Mouse (Mus musculus): Measurements from ENCODE around the gene Olfr229.
"Not testable (repeated sequence)": the region's sequence is repeated elsewhere in the genome, so short reads cannot be mapped to it uniquely, and the experiment has no call there.

The Olfr229 gene

GRCm38 (mm10) chr9:39907036-39907435 lies at the start of gene Olfr229:
Gene Olfr229 (plus strand): TSS chr9:39907336.
- no peak for DNase-seq (ENCODE audit: low spot score in 2 of 2)

GRCm38 (mm10) chr9:39866122-39866521 lies 41.0 kb upstream of the Olfr229 start, which contains the start of gene Olfr972:
Gene Olfr972 (plus strand): TSS chr9:39866422.
- DNase-seq (ENCODE audit: low spot score in 2 of 2) = no peak

- not testable (repeated sequence) for DNase-seq (ENCODE audit: low spot score in 2 of 2)
Observed at GRCm38 (mm10) chr9:39871986-39872385, 35.1 kb upstream of the Olfr229 start.

GRCm38 (mm10) chr9:39877541-39878396 lies 29.4 kb upstream of the Olfr229 start:
- DNase-seq (ENCODE audit: low spot score in 2 of 2) = not testable (repeated sequence)

GRCm38 (mm10) chr9:39905106-39905505 lies 2.0 kb upstream of the Olfr229 start:
- no peak for DNase-seq (ENCODE audit: low spot score in 2 of 2)

GRCm38 (mm10) chr9:39909939-39910338 lies 2.8 kb downstream of the Olfr229 start:
- DNase-seq (ENCODE audit: low spot score in 2 of 2) = no peak

DNA sequence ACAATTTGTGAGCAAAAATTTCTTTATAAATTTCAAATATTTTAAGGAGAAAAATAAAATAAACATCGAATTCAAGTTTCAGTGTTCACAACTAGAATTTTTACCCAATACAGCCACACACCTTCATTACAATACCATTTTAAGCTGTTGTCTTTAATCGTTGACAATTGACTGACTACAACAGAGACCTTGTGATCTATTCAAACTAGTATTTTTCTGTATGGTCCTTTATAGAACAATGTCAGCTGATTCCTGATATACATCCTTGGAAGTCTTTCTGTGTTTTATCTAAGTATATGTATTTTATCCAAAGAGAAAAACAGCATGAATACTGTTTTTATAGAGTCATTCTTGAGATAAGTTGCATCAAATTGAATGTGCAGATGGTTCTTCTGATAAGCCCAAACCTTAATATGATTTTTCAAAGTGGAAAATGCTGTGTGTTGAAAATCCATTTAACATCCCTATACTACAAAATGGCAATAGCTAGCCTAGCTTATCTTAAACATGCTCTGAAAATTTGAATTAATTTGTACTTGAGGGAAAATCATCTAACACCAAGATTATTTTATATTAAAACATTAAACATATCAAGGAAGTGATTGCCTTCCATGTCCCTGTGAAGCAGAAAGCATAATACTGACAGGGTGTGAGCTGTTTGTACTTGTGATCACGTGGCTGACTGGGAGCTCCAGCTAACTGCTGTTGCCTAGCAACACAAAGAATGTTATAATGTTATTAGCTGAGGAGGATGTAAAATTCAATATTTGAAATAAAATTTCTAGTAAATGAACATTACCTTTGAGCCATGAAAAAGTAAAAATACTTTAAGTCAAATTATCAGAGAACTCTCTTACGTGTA lies 21.1 kb downstream of the Olfr229 start:
- not testable (repeated sequence) for DNase-seq (ENCODE audit: low spot score in 2 of 2)

DNA sequence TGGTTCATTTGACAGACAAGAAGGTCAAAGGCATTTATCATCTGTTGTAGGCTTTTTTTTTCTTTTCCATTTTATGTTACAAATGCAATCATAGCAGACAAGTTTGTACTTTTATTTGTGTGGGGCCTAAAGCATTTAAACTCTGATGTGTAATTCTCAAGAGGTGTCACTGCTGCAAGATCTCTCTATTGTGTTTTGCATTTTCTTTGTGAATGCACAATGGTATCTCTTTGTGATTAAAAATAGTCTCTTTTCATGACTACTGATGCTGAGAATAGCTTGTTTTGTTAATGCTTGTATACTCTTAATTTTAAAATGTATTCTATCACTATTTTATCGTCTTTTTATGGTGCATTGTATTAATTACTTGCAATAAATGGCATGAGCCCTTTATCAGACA lies 21.7 kb downstream of the Olfr229 start:
- not testable (repeated sequence) for DNase-seq (ENCODE audit: low spot score in 2 of 2)

DNA sequence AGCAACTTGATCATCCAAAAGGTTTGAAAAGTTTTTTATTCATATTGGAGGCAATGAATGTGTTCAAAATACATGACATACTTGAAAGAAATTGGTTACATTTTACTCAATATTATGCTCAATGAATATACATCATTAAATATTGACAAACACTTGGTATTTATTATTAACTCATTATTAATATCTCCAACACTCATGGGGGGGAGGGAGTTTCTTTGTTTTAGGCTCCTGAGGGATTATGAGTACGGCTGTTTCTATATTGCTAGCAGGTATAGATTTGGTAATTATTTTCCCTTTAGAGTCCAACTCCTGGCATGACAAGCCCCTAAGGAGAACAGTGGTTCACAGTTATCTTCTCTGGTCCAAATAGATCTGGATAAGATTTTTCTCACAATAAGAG lies 30.1 kb downstream of the Olfr229 start, which contains the start of gene Olfr974:
Gene Olfr974 (plus strand): TSS at position 301 of the 400 bp plus-strand sequence.
- no peak for DNase-seq (ENCODE audit: low spot score in 2 of 2)

- no peak for DNase-seq (ENCODE audit: low spot score in 2 of 2)
Observed at GRCm38 (mm10) chr9:39951946-39952345, 44.8 kb downstream of the Olfr229 start, which contains the start of gene Olfr975. Gene Olfr975 (minus strand): TSS chr9:39952046.

- DNase-seq (ENCODE audit: low spot score in 2 of 2) = not testable (repeated sequence)
Observed at GRCm38 (mm10) chr9:39961033-39961432, 53.9 kb downstream of the Olfr229 start, which contains the start of gene Olfr976. Gene Olfr976 (minus strand): TSS chr9:39961133.

All from right cerebral cortex, postnatal 36 days (tissue).